Mouse (Mus musculus) small intestine, adult 2 months (tissue): ENCODE data around the gene Slmap. TPM values are rescaled to one million over a fixed set of nuclear protein-coding genes. Genes with fewer than 3 reads are reported as not detected.
"Not testable (repeated sequence)": the region's sequence is repeated elsewhere in the genome, so short reads cannot be mapped to it uniquely, and the experiment has no call there.

ENCODE experiments used
- H3K27ac ChIP-seq: fragments of 200-500 bp; 2 replicates; pipeline ENCODE4 v1.5.1; 2012; ENCODE audit warnings: low read depth, low read length, control low read depth, inconsistent platforms; ENCODE audit not compliant: insufficient read depth
- H3K27me3 ChIP-seq: fragments of 200-500 bp; 2 replicates; pipeline ENCODE4 v1.6.1; 2012; ENCODE audit warnings: mild to moderate bottlenecking, moderate library complexity, low read length, inconsistent platforms; ENCODE audit not compliant: control insufficient read depth, insufficient read depth
- H3K36me3 ChIP-seq: fragments of 200-500 bp; 2 replicates; pipeline ENCODE4 v1.6.1; 2012; ENCODE audit warnings: mild to moderate bottlenecking, low read length, control low read depth, inconsistent platforms; ENCODE audit not compliant: control insufficient read depth, insufficient read depth
- H3K4me1 ChIP-seq: fragments of 200-500 bp; 2 replicates; pipeline ENCODE4 v1.6.1; 2012; ENCODE audit warnings: low read length, inconsistent platforms, mixed read lengths; ENCODE audit not compliant: control insufficient read depth, insufficient read depth, insufficient read length
- H3K4me3 ChIP-seq: fragments of 200-500 bp; 2 replicates; pipeline ENCODE4 v1.5.1; 2012; ENCODE audit warnings: low read depth, mild to moderate bottlenecking, control low read depth, inconsistent platforms, low read length, moderate library complexity
- CTCF ChIP-seq: fragments of 200-500 bp; IDR thresholded peaks from 2 replicates; pipeline ENCODE4 v1.5.1; 2012; ENCODE audit warnings: low read depth, mild to moderate bottlenecking, control low read depth, inconsistent platforms, low read length, moderate library complexity, mixed read lengths; ENCODE audit not compliant: insufficient replicate concordance, insufficient read length; ENCODE audit errors: extremely low read depth
- POLR2A ChIP-seq: fragments of 200-500 bp; IDR thresholded peaks from 2 replicates; pipeline ENCODE4 v1.6.1; 2012; ENCODE audit warnings: low read depth, mild to moderate bottlenecking, control low read depth, inconsistent platforms, low read length, moderate library complexity
- WGBS: fragments of 180-500 bp; shearing (Covaris S2); methylation state at CpG from one replicate; pipeline ENCODE4 v1.1.7; 2018; 5-methylcytosine and 5-hydroxymethylcytosine counted together
- polyA plus RNA-seq: library from polyadenylated mRNA; depleted of rRNA; stranded (reverse); fragments of >200 nt; gene quantifications from 2 replicates; pipeline ENCODE4 v1.2.3, GENCODE M21; 2012

Gene Slmap
- polyA plus RNA-seq, 1 experiment: 25.1 TPM

DNA sequence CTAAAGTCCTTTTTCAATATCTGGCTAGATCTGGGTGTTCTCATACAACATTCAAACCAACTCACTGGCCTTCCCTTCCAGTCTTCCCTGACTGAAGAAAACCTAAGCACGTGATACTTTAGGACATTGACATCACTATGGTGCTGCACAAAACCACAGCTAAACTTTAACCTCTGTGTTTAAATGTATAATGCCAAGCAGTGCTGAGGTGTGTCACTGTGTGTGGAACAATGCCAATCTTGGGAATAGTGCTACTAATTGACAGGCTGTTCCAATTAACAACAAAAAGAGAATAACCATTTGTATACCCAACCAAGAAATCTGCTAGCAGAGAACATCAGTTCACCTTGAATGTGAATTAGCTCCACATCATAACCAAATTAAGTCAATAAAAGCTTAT lies 121.2 kb downstream of the Slmap start:
- 53% methylated on average over 1 of the region's 1 CpGs for WGBS
- H3K4me3 ChIP-seq: no peak overlapping the region
- H3K27me3 ChIP-seq: no peaks in the 10 kb centered on the region
- TF ChIP-seq CTCF (no peak), POLR2A (no peak)
- H3K36me3 ChIP-seq: peaks cover 34% of the 10 kb centered on the region
- no peaks in the 10 kb centered on the region for H3K4me1 ChIP-seq
- no peak overlapping the region for H3K27ac ChIP-seq

DNA sequence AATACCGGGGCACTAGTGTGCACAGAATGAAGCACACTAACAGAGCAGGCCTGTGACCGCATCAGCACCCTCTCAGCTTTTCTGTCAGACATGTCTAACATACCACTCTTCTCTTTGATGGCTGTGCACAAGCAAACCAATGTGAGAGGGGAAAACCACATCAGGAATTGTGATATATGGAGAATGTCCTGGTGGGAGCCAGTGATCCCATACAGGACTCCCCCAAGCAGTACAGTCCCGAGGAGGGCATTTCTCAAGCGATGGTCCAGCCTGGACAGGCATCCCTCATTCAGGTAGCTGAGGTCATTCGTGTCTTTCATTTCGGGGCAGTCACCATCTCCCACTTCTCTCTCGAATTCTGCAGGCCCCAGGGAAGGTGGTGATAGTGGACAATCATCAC lies 128.0 kb downstream of the Slmap start:
- WGBS: 97% methylated on average over 7 of the region's 7 CpGs
- Histone ChIP-seq H3K36me3 (peaks cover 11% of the 10 kb centered on the region), H3K27me3 (no peaks in the 10 kb centered on the region), H3K4me1 (no peaks in the 10 kb centered on the region), H3K27ac (no peak overlapping the region), H3K4me3 (no peak overlapping the region)
- TF ChIP-seq POLR2A: no peak
- TF ChIP-seq CTCF: no peak

DNA sequence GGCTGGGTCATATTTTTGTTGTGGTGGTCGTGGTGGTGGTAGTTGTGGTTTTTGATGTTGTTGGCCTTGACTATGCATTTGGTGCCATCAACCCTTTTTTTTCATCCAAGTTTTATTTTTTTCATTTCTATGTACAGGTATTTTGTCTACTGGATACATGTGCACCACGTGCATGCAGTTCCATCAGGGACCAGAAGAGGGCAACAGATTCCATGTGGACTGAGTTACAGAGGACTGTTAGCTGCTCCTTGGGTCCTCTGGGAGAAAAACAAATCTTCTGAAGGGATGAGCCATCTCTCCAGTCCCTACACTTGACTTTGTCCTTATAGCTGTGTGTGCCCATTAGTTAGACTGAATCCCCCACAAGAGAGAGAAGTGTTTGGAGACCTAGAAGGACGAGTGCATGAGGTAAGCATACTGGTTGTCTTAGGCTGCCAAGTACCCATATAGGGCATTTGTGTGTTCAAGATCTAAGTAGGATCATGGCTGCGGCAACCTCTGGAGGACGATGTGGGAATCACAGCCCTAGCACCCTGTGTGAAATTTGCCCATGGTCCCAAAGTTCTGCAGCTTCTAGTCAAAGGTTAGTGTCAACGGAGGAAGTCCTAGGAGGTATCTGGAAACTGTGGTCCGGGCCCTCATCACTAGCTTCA lies 136.1 kb downstream of the Slmap start:
- whole genome bisulfite sequencing: 95% methylated on average over 7 of the region's 7 CpGs
- no peak for TF ChIP-seq POLR2A
- TF ChIP-seq CTCF: no peak
- H3K4me1 ChIP-seq: no peaks in the 10 kb centered on the region
- 0 out of 2 replicates have a peak, but pooled peaks cover 2% of the 10 kb centered on the region for H3K36me3 ChIP-seq
- H3K4me3 ChIP-seq: no peak overlapping the region
- no peak overlapping the region for H3K27ac ChIP-seq
- no peaks in the 10 kb centered on the region; the same call in 1 of the 2 replicates for H3K27me3 ChIP-seq

DNA sequence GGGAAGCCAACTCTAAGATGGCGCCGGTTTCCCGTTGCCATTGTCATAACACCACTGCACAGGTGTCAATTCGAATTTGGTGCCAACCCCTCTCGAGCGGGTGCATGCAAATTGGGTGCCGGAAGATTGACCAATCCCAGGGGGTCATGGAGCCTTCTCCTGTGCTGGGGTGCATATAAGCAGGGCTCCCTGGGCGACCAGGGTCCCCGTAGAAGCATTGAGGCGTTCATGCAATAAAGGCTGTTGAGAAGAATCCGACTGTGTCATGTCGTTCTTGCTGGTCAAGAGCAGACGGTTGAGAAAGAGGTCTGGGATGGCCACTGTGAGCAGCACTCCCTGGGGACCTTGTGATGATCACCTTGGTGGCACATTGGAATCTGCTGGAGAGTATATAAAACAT lies 142.9 kb downstream of the Slmap start:
- 94% methylated on average over 13 of the region's 13 CpGs for WGBS
- H3K27ac ChIP-seq: no peak overlapping the region
- TF ChIP-seq CTCF: no peak
- TF ChIP-seq POLR2A: no peak
- H3K4me3 ChIP-seq: no peak overlapping the region
- H3K4me1 ChIP-seq: no peaks in the 10 kb centered on the region
- H3K27me3 ChIP-seq: no peaks in the 10 kb centered on the region
- no peaks in the 10 kb centered on the region for H3K36me3 ChIP-seq

DNA sequence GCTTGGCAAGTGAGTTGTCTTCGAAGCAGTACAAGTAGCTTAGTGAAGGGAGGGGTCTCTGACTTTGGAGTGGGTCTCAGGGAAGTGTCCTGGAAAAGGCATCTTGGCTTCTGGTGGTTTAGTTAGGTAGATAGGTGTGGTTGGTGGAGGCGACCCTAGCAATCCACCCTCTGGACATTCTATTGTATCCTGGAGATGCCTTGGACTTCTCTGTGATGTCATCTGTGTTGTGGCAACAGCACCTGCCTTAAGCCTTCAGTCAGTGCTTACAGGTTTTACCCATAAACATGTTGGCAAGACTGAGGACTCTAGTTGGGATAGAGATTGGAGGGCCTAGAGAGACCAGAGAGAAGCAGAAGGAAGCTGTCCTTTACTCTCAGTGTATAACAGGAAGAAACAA lies 145.8 kb downstream of the Slmap start:
- not testable (repeated sequence) for H3K4me3 ChIP-seq, H3K36me3 ChIP-seq, H3K27ac ChIP-seq, H3K27me3 ChIP-seq, H3K4me1 ChIP-seq
- 87% methylated on average over 2 of the region's 2 CpGs for WGBS

DNA sequence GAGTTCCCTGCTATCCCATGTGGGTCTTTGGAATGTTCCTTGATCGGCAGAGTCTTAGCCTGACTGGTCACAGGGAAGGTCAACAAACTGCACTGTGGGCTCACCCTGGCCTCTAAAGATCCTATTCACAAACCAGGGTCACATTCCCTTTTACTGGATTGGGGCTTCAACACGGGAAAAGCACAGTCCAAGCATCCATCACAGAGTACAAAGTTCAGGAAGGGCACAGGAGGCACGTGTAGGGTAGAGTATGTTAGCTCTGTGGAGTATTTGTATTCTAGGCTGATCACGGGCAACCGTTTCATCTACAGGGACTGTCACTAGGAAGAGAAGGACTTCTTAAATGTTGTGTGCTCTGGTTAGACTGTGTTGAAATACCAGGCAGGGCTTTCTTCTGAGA lies 147.7 kb downstream of the Slmap start:
- H3K27ac ChIP-seq, H3K36me3 ChIP-seq, H3K27me3 ChIP-seq, H3K4me3 ChIP-seq, H3K4me1 ChIP-seq: not testable (repeated sequence)
- WGBS: 39% methylated on average over 5 of the region's 5 CpGs

DNA sequence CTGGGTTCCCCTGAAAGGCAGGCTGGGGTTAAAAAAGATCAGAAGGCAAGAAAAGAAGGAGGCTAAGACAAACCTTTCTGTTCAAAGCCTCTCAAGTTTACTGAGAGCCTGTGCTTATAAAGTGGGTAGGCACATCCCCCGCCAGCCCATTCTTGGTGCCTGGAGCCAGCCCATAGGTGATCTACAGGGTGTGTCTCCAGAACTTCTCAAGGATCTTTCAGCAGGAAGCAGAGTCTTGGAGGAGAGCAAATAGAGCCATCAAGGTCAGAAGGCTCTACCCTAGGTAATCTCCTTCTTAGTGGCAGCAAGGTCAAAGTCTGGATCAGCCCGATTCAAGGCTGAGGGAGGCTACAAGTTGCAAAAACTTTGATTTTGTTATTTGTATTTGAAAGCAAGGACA lies 149.1 kb downstream of the Slmap start:
- H3K27ac ChIP-seq, H3K4me1 ChIP-seq, H3K27me3 ChIP-seq, H3K36me3 ChIP-seq, H3K4me3 ChIP-seq: not testable (repeated sequence)
- WGBS: 51% methylated on average over 2 of the region's 2 CpGs

DNA sequence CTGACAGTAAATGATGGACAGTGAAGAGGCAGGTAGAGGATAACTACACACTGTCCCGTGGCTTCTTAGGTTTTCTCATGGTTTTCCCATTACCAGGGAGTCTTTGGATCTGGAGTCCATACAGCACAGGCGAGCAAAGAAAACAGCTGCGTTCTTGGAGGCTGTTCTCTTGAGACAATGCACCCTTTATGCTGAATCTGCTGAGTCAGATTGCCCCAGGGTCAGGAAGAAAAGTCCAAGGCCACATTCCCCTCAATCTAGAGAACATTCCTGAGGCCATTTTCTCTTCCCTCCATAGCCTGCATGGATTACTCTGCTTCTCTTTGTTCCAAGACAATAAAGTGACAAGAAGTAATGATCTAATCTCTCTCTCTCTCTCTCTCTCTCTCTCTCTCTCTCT lies 155.7 kb downstream of the Slmap start:
- Histone ChIP-seq H3K27ac (no peak overlapping the region), H3K27me3 (no peaks in the 10 kb centered on the region), H3K4me1 (no peaks in the 10 kb centered on the region), H3K4me3 (no peak overlapping the region), H3K36me3 (no peaks in the 10 kb centered on the region)
- WGBS: 33% methylated on average over 3 of the region's 3 CpGs
- TF ChIP-seq POLR2A (no peak), CTCF (no peak)
